In the genomic region with DNA sequence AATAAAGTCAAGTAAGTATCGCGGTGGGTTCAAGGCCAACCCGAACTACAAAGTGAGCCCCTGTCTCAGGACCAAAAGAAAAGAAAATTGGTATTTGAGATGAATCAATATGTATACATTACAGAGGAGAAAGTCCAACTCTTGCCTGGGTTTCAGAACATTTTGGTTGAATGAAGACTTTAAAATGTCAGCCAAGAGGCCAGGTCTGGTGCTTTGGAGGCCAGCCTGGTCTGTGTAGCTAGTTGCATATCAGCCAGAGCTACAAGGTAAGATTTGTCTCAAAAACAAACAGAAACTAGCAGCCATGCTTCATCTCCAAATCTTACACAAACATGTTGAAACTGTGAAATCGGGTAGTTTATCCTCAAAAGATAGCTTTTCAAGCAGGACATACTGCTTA, we compare ENCODE assay signal across 8 mouse cellular contexts. TPM values are rescaled to one million over a fixed set of nuclear protein-coding genes. Genes with fewer than 3 reads are reported as not detected.
A peak's percentile ranks its signal among the peaks of the same experiment; 100 is the strongest.
DNase-seq lines count a peak whose midpoint lies in the region; ATAC-seq and TF ChIP-seq lines count a peak whose summit lies in the region.

No protein-coding gene starts in this region.

- H3K36me3 ChIP-seq in embryonic facial prominence, embryonic 12.5 days: no peaks in the 10 kb centered on the region
- H3K36me3 ChIP-seq in intestine, embryonic 15.5 days: 0 out of 2 replicates have a peak, but pooled peaks cover 4% of the 10 kb centered on the region

- peak overlapping the region; percentile 75 for H3K4me2 ChIP-seq in embryonic facial prominence, embryonic 12.5 days (replicated peaks)
- H3K4me2 ChIP-seq in intestine, embryonic 15.5 days (replicated peaks): peak overlapping the region; percentile 51

- WGBS in embryonic facial prominence, embryonic 12.5 days: 69% methylated on average over 4 of the region's 4 CpGs
- 68% methylated on average over 4 of the region's 4 CpGs for WGBS in intestine, embryonic 15.5 days

- H3K9ac ChIP-seq in embryonic facial prominence, embryonic 12.5 days: no peak overlapping the region
- H3K9ac ChIP-seq in intestine, embryonic 15.5 days: peak overlapping the region; percentile 62; the same call in 1 of the 2 replicates

- no peak overlapping the region for H3K27ac ChIP-seq in layer of hippocampus, adult 2 months
- no peak overlapping the region for H3K27ac ChIP-seq in embryonic facial prominence, embryonic 12.5 days
- H3K27ac ChIP-seq in intestine, embryonic 15.5 days: no peak overlapping the region

- no peaks in the 10 kb centered on the region for H3K9me3 ChIP-seq in embryonic facial prominence, embryonic 12.5 days
- no peaks in the 10 kb centered on the region for H3K9me3 ChIP-seq in intestine, embryonic 15.5 days

- ATAC-seq in embryonic facial prominence, embryonic 12.5 days (ENCODE audit: insufficient number of reproducible peaks, insufficient read depth, low FRiP score, low TSS enrichment): no peak
- ATAC-seq in intestine, embryonic 15.5 days: no peak

- H3K4me3 ChIP-seq in layer of hippocampus, adult 2 months: peak overlapping the region; percentile 99
- H3K4me3 ChIP-seq in embryonic facial prominence, embryonic 12.5 days: peak overlapping the region; percentile 81
- H3K4me3 ChIP-seq in intestine, embryonic 15.5 days (replicated peaks): peak overlapping the region; percentile 88

- DNase-seq in layer of hippocampus, adult 2 months (ENCODE audit: low spot score in 2 of 2): no peak
- no peak for DNase-seq in layer of hippocampus, adult 8-10 months (ENCODE audit: low spot score in 2 of 2)
- peak; percentile 30 for DNase-seq in naive thymus-derived CD4-positive, alpha-beta T cell, adult 2 months (ENCODE audit: low read depth)
- DNase-seq in right cerebral cortex, adult 18-20 months: no peak
- no peak for DNase-seq in spleen, postnatal 4 days (ENCODE audit: low spot score in 2 of 2)
- no peak for DNase-seq in embryo, embryonic 11 days

- peaks cover 9% of the 10 kb centered on the region for H3K4me1 ChIP-seq in embryonic facial prominence, embryonic 12.5 days
- peaks cover 3% of the 10 kb centered on the region; the same call in 1 of the 2 replicates for H3K4me1 ChIP-seq in intestine, embryonic 15.5 days (replicated peaks)

- no peaks in the 10 kb centered on the region for H3K27me3 ChIP-seq in embryonic facial prominence, embryonic 12.5 days
- no peaks in the 10 kb centered on the region for H3K27me3 ChIP-seq in intestine, embryonic 15.5 days (replicated peaks)

- TF ChIP-seq CTCF in layer of hippocampus, adult 2 months (conservative IDR thresholded peaks at IDR 0.05): no peak

RNA-seq across cellular contexts. Expression of a gene that starts 1.0 kb away (rescaled TPM):
- total RNA-seq in layer of hippocampus, adult 2 months (2021): 10 to 100 TPM; 15.2 to 16.8 TPM
- total RNA-seq in layer of hippocampus, adult 8-10 months (2022): 10 to 100 TPM; 20.4 to 25.3 (median 23.6) TPM
- 20.9 and 22.9 TPM in 2 replicates for polyA plus RNA-seq in embryonic facial prominence, embryonic 12.5 days (2016; fragmentation: Nextera tagmentation; extraction: Ambion mirVana)
- 16.7 and 17.8 TPM in 2 replicates for polyA plus RNA-seq in intestine, embryonic 15.5 days (2015; fragmentation: Nextera tagmentation; extraction: Ambion mirVana)

RNA-seq across cellular contexts. Expression of a gene that starts 26.3 kb away (rescaled TPM):
- total RNA-seq in layer of hippocampus, adult 2 months (2021): 100 to 1,000 TPM; 170 to 175 TPM
- total RNA-seq in layer of hippocampus, adult 8-10 months (2022): 100 to 1,000 TPM; 160 to 177 (median 169) TPM
- 317 and 342 TPM in 2 replicates for polyA plus RNA-seq in embryonic facial prominence, embryonic 12.5 days (2016; fragmentation: Nextera tagmentation; extraction: Ambion mirVana)
- polyA plus RNA-seq in intestine, embryonic 15.5 days (2015; fragmentation: Nextera tagmentation; extraction: Ambion mirVana): 269 and 327 TPM in 2 replicates

RNA-seq across cellular contexts. Expression of a gene that starts 34.3 kb away (rescaled TPM):
- total RNA-seq in layer of hippocampus, adult 2 months (2021): 10 to 100 TPM; 92.2 to 97.4 TPM
- total RNA-seq in layer of hippocampus, adult 8-10 months (2022): 100 to 1,000 TPM in 3 of 4 experiments, 10 to 100 TPM in 1; 89.1 to 123 (median 107) TPM
- 427 and 440 TPM in 2 replicates for polyA plus RNA-seq in embryonic facial prominence, embryonic 12.5 days (2016; fragmentation: Nextera tagmentation; extraction: Ambion mirVana)
- polyA plus RNA-seq in intestine, embryonic 15.5 days (2015; fragmentation: Nextera tagmentation; extraction: Ambion mirVana): 753 and 881 TPM in 2 replicates

RNA-seq across cellular contexts. Expression of a gene that starts 34.4 kb away (rescaled TPM):
- 100 to 1,000 TPM; 160 to 172 TPM for total RNA-seq in layer of hippocampus, adult 2 months (2021)
- 100 to 1,000 TPM; 155 to 181 (median 164) TPM for total RNA-seq in layer of hippocampus, adult 8-10 months (2022)
- polyA plus RNA-seq in embryonic facial prominence, embryonic 12.5 days (2016; fragmentation: Nextera tagmentation; extraction: Ambion mirVana): 349 and 370 TPM in 2 replicates
- polyA plus RNA-seq in intestine, embryonic 15.5 days (2015; fragmentation: Nextera tagmentation; extraction: Ambion mirVana): 702 and 739 TPM in 2 replicates
